Mouse (Mus musculus): ENCODE results near the gene Coch. TPM values are rescaled to one million over a fixed set of nuclear protein-coding genes. Genes with fewer than 3 reads are reported as not detected.
"Not testable (repeated sequence)": the region's sequence is repeated elsewhere in the genome, so short reads cannot be mapped to it uniquely, and the experiment has no call there.

Gene Coch
- polyA plus RNA-seq (2012; rRNA removed) = 0.11 and 0.12 TPM in 2 replicates

- H3K4me3 ChIP-seq (replicated peaks; ENCODE audit: extremely low read depth, low read depth, low read length) = peak within 1 kb of the TSS; percentile 37
- DNase-seq = no peak
- peaks cover 8% of the 10 kb centered on the region for H3K4me1 ChIP-seq (ENCODE audit: control insufficient read depth, insufficient read depth, low read length)
- TF ChIP-seq CTCF (IDR thresholded peaks at IDR 0.05; ENCODE audit: insufficient read depth, low read length) (no peak), POLR2A (IDR thresholded peaks at IDR 0.05; ENCODE audit: borderline replicate concordance, extremely low read depth, low read depth, low read length) (no peak)
- WGBS = 1% methylated on average over 78 of the region's 79 CpGs
These were observed at the start of gene Coch for GRCm38 (mm10) chr12:51593229-51594029. Gene Coch, plus strand, starts transcription at chr12:51593341.

GRCm38 (mm10) chr12:51543402-51543960 is 49.7 kb upstream of the Coch start:
- 51% methylated on average over 9 of the region's 9 CpGs for WGBS
- TF ChIP-seq POLR2A (IDR thresholded peaks at IDR 0.05; ENCODE audit: borderline replicate concordance, extremely low read depth, low read depth, low read length) (no peak), CTCF (IDR thresholded peaks at IDR 0.05; ENCODE audit: insufficient read depth, low read length) (no peak)
- Histone ChIP-seq H3K4me1 (ENCODE audit: control insufficient read depth, insufficient read depth, low read length) (no peaks in the 10 kb centered on the region), H3K4me3 (replicated peaks; ENCODE audit: extremely low read depth, low read depth, low read length) (no peak overlapping the region)
- no peak for DNase-seq

GRCm38 (mm10) chr12:51555041-51555440 is 38.1 kb upstream of the Coch start:
- DNase-seq = no peak
- H3K4me3 ChIP-seq (replicated peaks; ENCODE audit: extremely low read depth, low read depth, low read length) = no peak overlapping the region
- 71% methylated on average over 1 of the region's 1 CpGs for WGBS
- TF ChIP-seq POLR2A (IDR thresholded peaks at IDR 0.05; ENCODE audit: borderline replicate concordance, extremely low read depth, low read depth, low read length) = no peak
- TF ChIP-seq CTCF (IDR thresholded peaks at IDR 0.05; ENCODE audit: insufficient read depth, low read length) = no peak
- H3K4me1 ChIP-seq (ENCODE audit: control insufficient read depth, insufficient read depth, low read length) = no peaks in the 10 kb centered on the region

GRCm38 (mm10) chr12:51561416-51561815 is 31.7 kb upstream of the Coch start:
- TF ChIP-seq POLR2A (IDR thresholded peaks at IDR 0.05; ENCODE audit: borderline replicate concordance, extremely low read depth, low read depth, low read length) (no peak), CTCF (IDR thresholded peaks at IDR 0.05; ENCODE audit: insufficient read depth, low read length) (no peak)
- Histone ChIP-seq H3K4me1 (ENCODE audit: control insufficient read depth, insufficient read depth, low read length) (no peaks in the 10 kb centered on the region), H3K4me3 (replicated peaks; ENCODE audit: extremely low read depth, low read depth, low read length) (no peak overlapping the region)
- no peak for DNase-seq
- WGBS = 44% methylated on average over 9 of the region's 9 CpGs

- DNase-seq = no peak
- TF ChIP-seq CTCF (IDR thresholded peaks at IDR 0.05; ENCODE audit: insufficient read depth, low read length) = no peak
- no peak for TF ChIP-seq POLR2A (IDR thresholded peaks at IDR 0.05; ENCODE audit: borderline replicate concordance, extremely low read depth, low read depth, low read length)
- 54% methylated on average over 7 of the region's 7 CpGs for WGBS
- Histone ChIP-seq H3K4me1 (ENCODE audit: control insufficient read depth, insufficient read depth, low read length) (no peaks in the 10 kb centered on the region), H3K4me3 (replicated peaks; ENCODE audit: extremely low read depth, low read depth, low read length) (no peak overlapping the region)
These were observed 25.9 kb upstream of the Coch start for GRCm38 (mm10) chr12:51567225-51567624.

GRCm38 (mm10) chr12:51569472-51569871 is 23.7 kb upstream of the Coch start:
- Histone ChIP-seq H3K4me3 (replicated peaks; ENCODE audit: extremely low read depth, low read depth, low read length) (no peak overlapping the region), H3K4me1 (ENCODE audit: control insufficient read depth, insufficient read depth, low read length) (no peaks in the 10 kb centered on the region)
- 82% methylated on average over 8 of the region's 8 CpGs for WGBS
- DNase-seq = no peak
- TF ChIP-seq POLR2A (IDR thresholded peaks at IDR 0.05; ENCODE audit: borderline replicate concordance, extremely low read depth, low read depth, low read length) (no peak), CTCF (IDR thresholded peaks at IDR 0.05; ENCODE audit: insufficient read depth, low read length) (no peak)

- H3K4me1 ChIP-seq (ENCODE audit: control insufficient read depth, insufficient read depth, low read length) = no peaks in the 10 kb centered on the region
- DNase-seq = no peak
- no peak overlapping the region for H3K4me3 ChIP-seq (replicated peaks; ENCODE audit: extremely low read depth, low read depth, low read length)
- TF ChIP-seq CTCF (IDR thresholded peaks at IDR 0.05; ENCODE audit: insufficient read depth, low read length) (no peak), POLR2A (IDR thresholded peaks at IDR 0.05; ENCODE audit: borderline replicate concordance, extremely low read depth, low read depth, low read length) (no peak)
- WGBS = 64% methylated on average over 7 of the region's 7 CpGs
These were observed 23.2 kb upstream of the Coch start for GRCm38 (mm10) chr12:51569944-51570343.

GRCm38 (mm10) chr12:51572651-51573050 is 20.5 kb upstream of the Coch start:
- no peak for TF ChIP-seq CTCF (IDR thresholded peaks at IDR 0.05; ENCODE audit: insufficient read depth, low read length)
- TF ChIP-seq POLR2A (IDR thresholded peaks at IDR 0.05; ENCODE audit: borderline replicate concordance, extremely low read depth, low read depth, low read length) = no peak

GRCm38 (mm10) chr12:51577816-51578215 is 15.3 kb upstream of the Coch start:
- H3K4me3 ChIP-seq (replicated peaks; ENCODE audit: extremely low read depth, low read depth, low read length); H3K4me1 ChIP-seq (ENCODE audit: control insufficient read depth, insufficient read depth, low read length); DNase-seq: not testable (repeated sequence)
- 92% methylated on average over 2 of the region's 2 CpGs for WGBS

More at GRCm38 (mm10) chr12:51572651-51573050, 20.5 kb upstream of the Coch start:
- Histone ChIP-seq H3K4me1 (ENCODE audit: control insufficient read depth, insufficient read depth, low read length) (no peaks in the 10 kb centered on the region), H3K4me3 (replicated peaks; ENCODE audit: extremely low read depth, low read depth, low read length) (no peak overlapping the region)
- 64% methylated on average over 4 of the region's 4 CpGs for WGBS
- DNase-seq = no peak

GRCm38 (mm10) chr12:51589263-51589662 is 3.9 kb upstream of the Coch start:
- Histone ChIP-seq H3K4me1 (ENCODE audit: control insufficient read depth, insufficient read depth, low read length) (peaks cover 8% of the 10 kb centered on the region), H3K4me3 (replicated peaks; ENCODE audit: extremely low read depth, low read depth, low read length) (no peak overlapping the region)
- no peak for DNase-seq
- TF ChIP-seq POLR2A (IDR thresholded peaks at IDR 0.05; ENCODE audit: borderline replicate concordance, extremely low read depth, low read depth, low read length) = no peak
- TF ChIP-seq CTCF (IDR thresholded peaks at IDR 0.05; ENCODE audit: insufficient read depth, low read length) = no peak
- 80% methylated on average over 5 of the region's 5 CpGs for WGBS
